Mouse (Mus musculus): Measurements from ENCODE around the gene Chchd6.

DNA sequence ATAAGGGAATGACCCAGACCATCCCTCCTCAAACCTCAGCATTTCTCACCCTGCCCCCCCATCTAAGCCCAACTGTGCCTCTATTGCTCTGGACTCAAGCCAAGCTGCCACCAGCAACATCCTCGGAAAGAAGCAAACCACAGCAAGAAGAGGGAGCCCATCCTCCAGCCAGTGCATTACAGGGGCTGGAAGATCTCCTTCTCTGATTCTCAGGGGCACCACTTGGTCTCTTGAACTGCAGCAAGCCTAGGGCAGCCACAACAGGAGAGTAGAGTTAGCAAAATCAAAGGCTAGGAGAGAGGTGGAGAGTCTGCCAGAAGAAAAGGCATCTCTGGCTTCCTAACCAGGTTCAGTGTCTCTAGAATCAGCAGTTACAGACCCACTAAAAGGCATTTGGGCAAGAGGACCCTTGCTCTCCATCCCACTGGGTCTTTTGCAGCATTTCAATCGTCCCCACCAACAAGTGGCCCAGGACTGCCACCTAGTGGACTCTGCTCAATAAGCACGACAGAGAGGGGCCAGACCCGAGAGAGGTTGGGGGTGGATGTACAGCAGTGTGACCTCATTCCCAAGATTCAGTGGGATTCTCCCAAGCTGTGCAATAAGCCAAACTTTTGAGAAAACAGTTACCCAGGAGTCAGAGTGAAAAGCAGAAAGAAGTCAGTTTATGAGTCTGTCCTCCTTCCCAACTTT, 42.3 kb downstream of the Chchd6 start:
- TF ChIP-seq CTCF (conservative IDR thresholded peaks at IDR 0.05; ENCODE audit: low read length) (peak; percentile 68), POU5F1 (IDR thresholded peaks at IDR 0.05; ENCODE audit: borderline replicate concordance, low read length) (no peak), NANOG (IDR thresholded peaks at IDR 0.05; ENCODE audit: borderline replicate concordance, low read length) (no peak)

Measured in E14TG2a.4 (cell line).